Mouse (Mus musculus): Measurements from ENCODE around the gene Olfr1166.
"Not testable (repeated sequence)": the region's sequence is repeated elsewhere in the genome, so short reads cannot be mapped to it uniquely, and the experiment has no call there.

Gene Olfr1166

GRCm38 (mm10) chr2:88128172-88128571 lies at the start of gene Olfr1166:
Gene Olfr1166 (minus strand): TSS chr2:88128272.
- DNase-seq (ENCODE audit: low read depth), result no peak

GRCm38 (mm10) chr2:88155093-88155492 lies 27.0 kb upstream of the Olfr1166 start, which contains the start of gene Olfr1167:
Gene Olfr1167 (minus strand): TSS chr2:88155193.
- not testable (repeated sequence) for DNase-seq (ENCODE audit: low read depth)

DNA sequence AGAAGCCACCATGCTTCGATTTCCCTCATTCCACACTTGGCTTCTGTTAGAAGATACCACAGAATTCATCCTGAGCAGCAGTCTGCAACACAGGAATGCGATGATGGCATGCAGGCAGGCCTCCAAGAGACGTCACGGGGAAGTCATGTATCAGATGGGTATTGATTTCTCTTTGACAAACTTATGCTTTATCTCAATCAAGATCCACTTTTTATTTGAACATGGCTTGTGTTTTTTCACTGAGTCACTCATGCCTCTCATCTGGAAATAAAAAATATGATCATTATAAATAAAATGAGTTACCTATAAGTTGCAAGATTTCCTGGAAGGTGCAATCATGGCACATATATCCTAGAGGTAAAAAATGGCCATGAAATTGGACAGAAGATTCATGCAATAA lies 34.2 kb downstream of the Olfr1166 start, which contains the start of gene Olfr1164:
Olfr1164 (minus strand) TSS at position 101 of the 400 bp plus-strand sequence.
- DNase-seq (ENCODE audit: low read depth), result no peak
